Mouse (Mus musculus) midbrain, embryonic 15.5 days (tissue): ENCODE data around the gene Rasl10a. TPM values are rescaled to one million over a fixed set of nuclear protein-coding genes. Genes with fewer than 3 reads are reported as not detected.

Source experiments
- ATAC-seq: fragments of 200-750 bp; cut with Nextera tagmentation; replicated peaks from 2 replicates; pipeline ENCODE4 v1.8.0; 2017; ENCODE audit warnings: moderate TSS enrichment
- H3K27ac ChIP-seq: fragments of 300-500 bp; sonication (generic); 2 replicates; pipeline ENCODE4 v1.5.1; 2015; ENCODE audit warnings: mild to moderate bottlenecking, inconsistent platforms
- H3K27me3 ChIP-seq: fragments of 300-500 bp; sonication (generic); replicated peaks from 2 replicates; pipeline ENCODE4 v1.6.1; 2015; ENCODE audit warnings: inconsistent platforms
- H3K36me3 ChIP-seq: fragments of 300-500 bp; sonication (generic); replicated peaks from 2 replicates; pipeline ENCODE4 v1.6.1; 2015; ENCODE audit warnings: inconsistent platforms
- H3K4me1 ChIP-seq: fragments of 300-500 bp; sonication (generic); 2 replicates; pipeline ENCODE4 v1.6.1; 2015; ENCODE audit warnings: inconsistent platforms
- H3K4me2 ChIP-seq: fragments of 300-500 bp; sonication (generic); 2 replicates; pipeline ENCODE4 v1.6.1; 2015; ENCODE audit warnings: inconsistent platforms, mild to moderate bottlenecking, moderate library complexity
- H3K4me3 ChIP-seq: fragments of 300-500 bp; sonication (generic); 2 replicates; pipeline ENCODE4 v1.5.1; 2015; ENCODE audit warnings: mild to moderate bottlenecking, inconsistent platforms
- H3K9ac ChIP-seq: fragments of 300-500 bp; sonication (generic); 2 replicates; pipeline ENCODE4 v1.6.1; 2015; ENCODE audit warnings: mild to moderate bottlenecking, inconsistent platforms
- H3K9me3 ChIP-seq: fragments of 300-500 bp; sonication (generic); 2 replicates; pipeline ENCODE4 v1.6.1; 2016; ENCODE audit warnings: inconsistent platforms
- WGBS: fragments of 180-500 bp; shearing (Covaris S2); methylation state at CpG from one replicate; pipeline ENCODE4 v1.1.7; 2015; ENCODE audit warnings: mixed read lengths; 5-methylcytosine and 5-hydroxymethylcytosine counted together
- polyA plus RNA-seq: library from polyadenylated mRNA; unstranded; fragments of >200 nt; fragmentation: Nextera tagmentation; extraction: Ambion mirVana; gene quantifications from 2 replicates; pipeline ENCODE4 v1.2.1, GENCODE M21; 2015

Gene Rasl10a
- polyA plus RNA-seq, 1 experiment from 2014 or later: 0.77 TPM

GRCm38 (mm10) chr11:5033136-5033535, 24.8 kb upstream of the Rasl10a start:
- Histone ChIP-seq H3K27me3 (no peaks in the 10 kb centered on the region), H3K4me2 (no peak overlapping the region), H3K27ac (no peak overlapping the region), H3K36me3 (peaks cover 77% of the 10 kb centered on the region), H3K4me1 (no peaks in the 10 kb centered on the region), H3K9ac (no peak overlapping the region), H3K4me3 (no peak overlapping the region), H3K9me3 (no peaks in the 10 kb centered on the region)
- no peak for ATAC-seq
- 94% methylated on average over 3 of the region's 3 CpGs for WGBS

- 86% methylated on average over 4 of the region's 4 CpGs for WGBS
- ATAC-seq: no peak
- Histone ChIP-seq H3K4me2 (no peak overlapping the region), H3K27ac (no peak overlapping the region), H3K4me1 (no peaks in the 10 kb centered on the region), H3K4me3 (no peak overlapping the region), H3K36me3 (peaks cover 74% of the 10 kb centered on the region), H3K9me3 (no peaks in the 10 kb centered on the region), H3K27me3 (no peaks in the 10 kb centered on the region), H3K9ac (no peak overlapping the region)
Measured at GRCm38 (mm10) chr11:5035421-5035820, 22.5 kb upstream of the Rasl10a start.

- Histone ChIP-seq H3K27ac (no peak overlapping the region), H3K9ac (no peak overlapping the region), H3K4me2 (no peak overlapping the region), H3K4me3 (no peak overlapping the region), H3K36me3 (peaks cover 66% of the 10 kb centered on the region), H3K4me1 (no peaks in the 10 kb centered on the region), H3K9me3 (no peaks in the 10 kb centered on the region), H3K27me3 (no peaks in the 10 kb centered on the region)
- no peak for ATAC-seq
- WGBS: 92% methylated on average over 8 of the region's 8 CpGs
Measured at GRCm38 (mm10) chr11:5037146-5037854, 20.6 kb upstream of the Rasl10a start.

GRCm38 (mm10) chr11:5040585-5040984, 17.3 kb upstream of the Rasl10a start:
- H3K27me3 ChIP-seq: no peaks in the 10 kb centered on the region
- no peaks in the 10 kb centered on the region for H3K9me3 ChIP-seq
- no peaks in the 10 kb centered on the region for H3K4me1 ChIP-seq
- no peak overlapping the region for H3K4me3 ChIP-seq
- H3K36me3 ChIP-seq: peaks cover 43% of the 10 kb centered on the region
- no peak overlapping the region for H3K9ac ChIP-seq
- WGBS: 93% methylated on average over 5 of the region's 5 CpGs
- no peak for ATAC-seq
- no peak overlapping the region for H3K4me2 ChIP-seq
- no peak overlapping the region for H3K27ac ChIP-seq

GRCm38 (mm10) chr11:5041144-5041780, 16.7 kb upstream of the Rasl10a start:
- Histone ChIP-seq H3K4me1 (no peaks in the 10 kb centered on the region), H3K4me3 (no peak overlapping the region), H3K27me3 (no peaks in the 10 kb centered on the region), H3K9ac (no peak overlapping the region), H3K36me3 (peaks cover 36% of the 10 kb centered on the region), H3K9me3 (no peaks in the 10 kb centered on the region), H3K4me2 (no peak overlapping the region), H3K27ac (no peak overlapping the region)
- WGBS: 83% methylated on average over 18 of the region's 18 CpGs
- no peak for ATAC-seq

- Histone ChIP-seq H3K4me1 (no peaks in the 10 kb centered on the region), H3K9me3 (no peaks in the 10 kb centered on the region), H3K4me3 (no peak overlapping the region), H3K36me3 (peaks cover 23% of the 10 kb centered on the region), H3K4me2 (no peak overlapping the region), H3K9ac (no peak overlapping the region), H3K27me3 (no peaks in the 10 kb centered on the region), H3K27ac (no peak overlapping the region)
- WGBS: 94% methylated on average over 8 of the region's 8 CpGs
- ATAC-seq: no peak
Measured at GRCm38 (mm10) chr11:5042645-5043381, 15.1 kb upstream of the Rasl10a start.

- H3K4me2 ChIP-seq: no peak overlapping the region
- no peak overlapping the region for H3K4me3 ChIP-seq
- peaks cover 12% of the 10 kb centered on the region for H3K36me3 ChIP-seq
- no peaks in the 10 kb centered on the region for H3K4me1 ChIP-seq
- no peak overlapping the region for H3K9ac ChIP-seq
- WGBS: 51% methylated on average over 12 of the region's 12 CpGs
- no peak for ATAC-seq
- H3K9me3 ChIP-seq: no peaks in the 10 kb centered on the region
- no peak overlapping the region for H3K27ac ChIP-seq
- H3K27me3 ChIP-seq: no peaks in the 10 kb centered on the region
Measured at GRCm38 (mm10) chr11:5046321-5046926, 11.5 kb upstream of the Rasl10a start.

- peaks cover 6% of the 10 kb centered on the region for H3K4me1 ChIP-seq
- H3K27ac ChIP-seq: no peak overlapping the region
- no peak overlapping the region for H3K9ac ChIP-seq
- no peaks in the 10 kb centered on the region for H3K9me3 ChIP-seq
- H3K4me2 ChIP-seq: no peak overlapping the region
- peaks cover 9% of the 10 kb centered on the region for H3K27me3 ChIP-seq
- H3K36me3 ChIP-seq: no peaks in the 10 kb centered on the region
- H3K4me3 ChIP-seq: no peak overlapping the region
- 79% methylated on average over 10 of the region's 10 CpGs for WGBS
- ATAC-seq: no peak
Measured at GRCm38 (mm10) chr11:5051629-5052028, 6.3 kb upstream of the Rasl10a start.

- H3K36me3 ChIP-seq: no peaks in the 10 kb centered on the region
- H3K9ac ChIP-seq: no peak overlapping the region
- H3K9me3 ChIP-seq: no peaks in the 10 kb centered on the region
- no peak overlapping the region for H3K27ac ChIP-seq
- peaks cover 16% of the 10 kb centered on the region for H3K27me3 ChIP-seq
- WGBS: 80% methylated on average over 10 of the region's 10 CpGs
- H3K4me3 ChIP-seq: no peak overlapping the region
- H3K4me1 ChIP-seq: peaks cover 7% of the 10 kb centered on the region
- no peak overlapping the region for H3K4me2 ChIP-seq
- no peak for ATAC-seq
Measured at GRCm38 (mm10) chr11:5052200-5052854, 5.6 kb upstream of the Rasl10a start.

GRCm38 (mm10) chr11:5054151-5054550, 3.8 kb upstream of the Rasl10a start:
- Histone ChIP-seq H3K4me2 (no peak overlapping the region), H3K27ac (no peak overlapping the region), H3K36me3 (no peaks in the 10 kb centered on the region), H3K9ac (no peak overlapping the region), H3K4me1 (peaks cover 22% of the 10 kb centered on the region), H3K4me3 (no peak overlapping the region), H3K27me3 (peaks cover 29% of the 10 kb centered on the region), H3K9me3 (no peaks in the 10 kb centered on the region)
- WGBS: 94% methylated on average over 14 of the region's 14 CpGs
- ATAC-seq: no peak

- Histone ChIP-seq H3K9me3 (no peaks in the 10 kb centered on the region), H3K4me3 (no peak overlapping the region), H3K27ac (no peak overlapping the region), H3K4me2 (no peak overlapping the region), H3K9ac (no peak overlapping the region), H3K36me3 (no peaks in the 10 kb centered on the region), H3K27me3 (peaks cover 36% of the 10 kb centered on the region), H3K4me1 (peaks cover 27% of the 10 kb centered on the region)
- no peak for ATAC-seq
- 71% methylated on average over 6 of the region's 6 CpGs for WGBS
Measured at GRCm38 (mm10) chr11:5054874-5055273, 3.1 kb upstream of the Rasl10a start.
